8 mouse cellular contexts compared by ENCODE assay signal in the genomic region with DNA sequence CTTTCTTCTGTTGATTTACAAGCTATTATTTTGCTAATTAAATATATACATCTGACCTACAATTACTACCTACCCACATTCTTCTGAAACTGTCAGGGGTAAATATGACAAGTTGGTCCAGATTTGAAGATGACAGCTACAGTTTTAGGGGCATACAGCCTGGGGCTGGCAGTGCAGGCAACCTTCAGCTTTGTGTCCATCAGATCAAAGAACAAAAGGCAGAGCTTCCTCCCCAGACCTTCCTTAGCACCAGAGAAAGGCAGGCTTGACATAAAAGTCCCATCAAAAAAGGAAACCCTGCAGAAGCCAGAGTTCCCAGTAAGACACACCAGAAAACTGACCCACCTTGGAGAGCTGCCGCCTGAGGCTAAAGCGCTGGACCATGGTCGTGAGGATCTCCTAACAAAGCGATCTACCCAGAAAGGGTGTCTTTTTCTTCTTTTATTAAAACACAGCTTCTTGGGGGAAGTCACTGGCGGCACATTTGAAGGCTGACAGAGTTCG.
DNase-seq lines count a peak whose midpoint lies in the region; ATAC-seq and TF ChIP-seq lines count a peak whose summit lies in the region.

No protein-coding gene starts in this region.

- H3K36me3 ChIP-seq in heart, embryonic 13.5 days = no peaks in the 10 kb centered on the region

- peaks cover 29% of the 10 kb centered on the region for H3K4me1 ChIP-seq in heart, embryonic 13.5 days

- H3K9ac ChIP-seq in heart, embryonic 13.5 days = peak overlapping the region; percentile 88

- peak overlapping the region; percentile 87 for H3K4me2 ChIP-seq in heart, embryonic 13.5 days

- in situ Hi-C loops in Patski (cut with MboI; ENCODE audit: low pct_unique_long_range_greater_than_20kb) = no loop called here

- TF ChIP-seq CTCF in Patski (IDR thresholded peaks at IDR 0.05) = no peak

- peak overlapping the region; percentile 74 for H3K4me3 ChIP-seq in heart, embryonic 13.5 days

- no peaks in the 10 kb centered on the region for H3K9me3 ChIP-seq in heart, embryonic 13.5 days

- peak overlapping the region; percentile 92 for H3K27ac ChIP-seq in heart, embryonic 13.5 days (replicated peaks)

- POLR2A ChIA-PET in Patski (lab: Charles Lee) = interaction anchor here (0.6 to 0.9 kb wide), 2 partner anchors 14 to 24 kb away, joined by 3 to 6 read pairs; no protein-coding TSS in a partner anchor

- no peaks in the 10 kb centered on the region for H3K27me3 ChIP-seq in heart, embryonic 13.5 days (replicated peaks)
- no peaks in the 10 kb centered on the region for H3K27me3 ChIP-seq in Patski

- CTCF ChIA-PET in Patski (lab: Charles Lee) = interaction anchor here (0.6 to 1.7 kb wide), 8 partner anchors 9 to 206 kb away, joined by 3 to 4 read pairs (median 3); no protein-coding TSS in a partner anchor

- DNase-seq in heart, adult 8-10 months (ENCODE audit: low spot score) = no peak
- peak; percentile 20 for DNase-seq in Patski (ENCODE audit: low read depth, low spot score)
- DNase-seq in right cerebral cortex, postnatal 36 days (ENCODE audit: low spot score in 2 of 2) = no peak
- DNase-seq in ovary, postnatal 10 days (ENCODE audit: low spot score) = no peak
- no peak for DNase-seq in natural killer cell, adult 2 months (ENCODE audit: low spot score in 2 of 2)

- ATAC-seq in heart, embryonic 13.5 days (ENCODE audit: extremely low read depth, insufficient number of reproducible peaks, low FRiP score, low TSS enrichment) = no peak
- ATAC-seq in Patski = peak; percentile 36
- peak; percentile 20 for ATAC-seq in granulocyte monocyte progenitor cell, adult 5-6 weeks (replicated peaks; ENCODE audit: poor library complexity, severe bottlenecking)
- peak; percentile 24; the same call in 1 of the 2 replicates for ATAC-seq in megakaryocyte-erythroid progenitor cell, adult 5-6 weeks (replicated peaks; ENCODE audit: low FRiP score, low TSS enrichment, poor library complexity, severe bottlenecking)

- WGBS in heart, embryonic 13.5 days = 1% methylated on average over 6 of the region's 6 CpGs
